Mouse (Mus musculus): ENCODE measurements at regions not wholly inside any gene's neighbourhood (a gene's known extent, or its start where the extent isn't known, plus 50 kb on each side); places are given as distances from the start of the nearest gene placed in this dataset.

- no peak for DNase-seq (ENCODE audit: low spot score)
Measured at GRCm38 (mm10) chr6:16999451-17000139, 65.4 kb upstream of the Tes start.

- DNase-seq (ENCODE audit: low spot score): no peak
Measured at GRCm38 (mm10) chr6:16995495-16995936, 69.4 kb upstream of the Tes start.

GRCm38 (mm10) chr6:16994711-16995110 lies 70.2 kb upstream of the Tes start:
- DNase-seq (ENCODE audit: low spot score): no peak

GRCm38 (mm10) chr6:16991996-16992591 lies 72.9 kb upstream of the Tes start:
- DNase-seq (ENCODE audit: low spot score): no peak

- no peak for DNase-seq (ENCODE audit: low spot score)
Measured at GRCm38 (mm10) chr6:16978206-16978505, 79.9 kb upstream of the Tfec start.

- no peak for DNase-seq (ENCODE audit: low spot score)
Measured at GRCm38 (mm10) chr6:16977392-16978205, 79.4 kb upstream of the Tfec start.

GRCm38 (mm10) chr6:16965658-16966057 lies 67.4 kb upstream of the Tfec start:
- DNase-seq (ENCODE audit: low spot score): no peak

GRCm38 (mm10) chr6:16964362-16964761 lies 66.1 kb upstream of the Tfec start:
- no peak for DNase-seq (ENCODE audit: low spot score)

GRCm38 (mm10) chr6:16963958-16964357 lies 65.7 kb upstream of the Tfec start:
- DNase-seq (ENCODE audit: low spot score): no peak

- DNase-seq (ENCODE audit: low spot score): peak; percentile 4
Measured at GRCm38 (mm10) chr6:16958102-16958501, 59.9 kb upstream of the Tfec start.

GRCm38 (mm10) chr6:16956771-16957435 lies 58.7 kb upstream of the Tfec start:
- no peak for DNase-seq (ENCODE audit: low spot score)

Measured in ovary, adult 18-20 months (tissue).